Mouse (Mus musculus) neural tube, embryonic 11.5 days (tissue): ENCODE measurements at regions not wholly inside any gene's neighbourhood (a gene's known extent, or its start where the extent isn't known, plus 50 kb on each side); places are given as distances from the start of the nearest gene placed in this dataset.

Experiments
- ATAC-seq: fragments of 200-750 bp; cut with Nextera tagmentation; 2 replicates; pipeline ENCODE4 v1.8.0; 2017; ENCODE audit warnings: moderate number of reproducible peaks, mild to moderate bottlenecking, moderate TSS enrichment, moderate library complexity; ENCODE audit not compliant: insufficient read depth, low FRiP score, low TSS enrichment
- DNase-seq: peaks from one replicate; pipeline ENCODE4 v3.0.0-alpha.2; 2015; ENCODE audit warnings: low spot score
- H3K27ac ChIP-seq: fragments of 300-500 bp; sonication (generic); 2 replicates; pipeline ENCODE4 v1.5.1; 2014; ENCODE audit warnings: low read depth, mild to moderate bottlenecking, low read length
- H3K27me3 ChIP-seq: fragments of 300-500 bp; sonication (generic); 2 replicates; pipeline ENCODE4 v1.6.1; 2014; ENCODE audit warnings: mild to moderate bottlenecking, low read length, mixed read lengths; ENCODE audit not compliant: control insufficient read depth, insufficient read depth
- H3K36me3 ChIP-seq: fragments of 300-500 bp; sonication (generic); 2 replicates; pipeline ENCODE4 v1.6.1; 2014; ENCODE audit warnings: mild to moderate bottlenecking, low read length, moderate library complexity, mixed read lengths; ENCODE audit not compliant: control insufficient read depth, insufficient read depth
- H3K4me1 ChIP-seq: fragments of 300-500 bp; sonication (generic); 2 replicates; pipeline ENCODE4 v1.6.1; 2014; ENCODE audit warnings: low read length, mixed read lengths; ENCODE audit not compliant: control insufficient read depth, insufficient read depth
- H3K4me2 ChIP-seq: fragments of 300-500 bp; sonication (generic); 2 replicates; pipeline ENCODE4 v1.6.1; 2014; ENCODE audit warnings: low read depth, mild to moderate bottlenecking, moderate library complexity
- H3K4me3 ChIP-seq: fragments of 300-500 bp; sonication (generic); 2 replicates; pipeline ENCODE4 v1.5.1; 2014; ENCODE audit warnings: low read depth, low read length
- H3K9ac ChIP-seq: fragments of 300-500 bp; sonication (generic); 2 replicates; pipeline ENCODE4 v1.6.1; 2014; ENCODE audit warnings: mild to moderate bottlenecking, low read length
- H3K9me3 ChIP-seq: fragments of 300-500 bp; sonication (generic); 2 replicates; pipeline ENCODE4 v1.6.1; 2016; ENCODE audit warnings: low read length; ENCODE audit not compliant: control insufficient read depth
- WGBS: fragments of 180-500 bp; shearing (Covaris S2); extraction: QIAGEN DNeasy Blood & Tissue Kit; methylation state at CpG from one replicate; pipeline ENCODE4 v1.1.7; 2014; 5-methylcytosine and 5-hydroxymethylcytosine counted together

- WGBS = 43% methylated on average over 5 of the region's 5 CpGs
- Histone ChIP-seq H3K27ac (no peak overlapping the region), H3K4me3 (no peak overlapping the region), H3K36me3 (no peaks in the 10 kb centered on the region), H3K27me3 (no peaks in the 10 kb centered on the region), H3K9me3 (no peaks in the 10 kb centered on the region), H3K4me1 (0 out of 2 replicates have a peak, but pooled peaks cover 3% of the 10 kb centered on the region), H3K4me2 (no peak overlapping the region), H3K9ac (no peak overlapping the region)
- no peak for ATAC-seq
- DNase-seq = no peak
Measured at GRCm38 (mm10) chr9:61249691-61250425, 122.3 kb upstream of the Tle3 start.

DNA sequence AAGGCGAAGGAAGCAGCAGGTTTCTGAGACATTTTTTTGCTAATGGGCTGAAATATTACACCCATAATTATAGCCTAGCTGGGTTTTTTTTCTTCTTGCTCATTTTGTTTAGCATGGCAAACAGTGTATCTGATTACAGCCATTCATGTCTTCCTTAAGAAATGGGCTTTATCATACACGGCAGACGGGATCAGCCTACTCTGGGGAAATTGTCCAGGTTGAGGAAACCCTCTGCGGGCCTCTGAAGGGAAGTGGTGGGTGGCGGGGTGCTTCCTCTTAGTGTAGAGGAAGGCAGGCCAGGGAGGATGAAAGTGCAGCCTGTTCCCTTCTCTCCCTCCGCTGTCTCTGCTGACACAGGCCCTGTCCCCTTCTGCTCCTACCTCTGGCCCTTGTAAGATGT lies 120.6 kb upstream of the Tle3 start:
- ATAC-seq (no peak), DNase-seq (no peak)
- H3K4me2 ChIP-seq = no peak overlapping the region
- H3K36me3 ChIP-seq = no peaks in the 10 kb centered on the region
- no peaks in the 10 kb centered on the region for H3K9me3 ChIP-seq
- no peaks in the 10 kb centered on the region for H3K27me3 ChIP-seq
- H3K9ac ChIP-seq = no peak overlapping the region
- H3K4me1 ChIP-seq = 0 out of 2 replicates have a peak, but pooled peaks cover 3% of the 10 kb centered on the region
- H3K27ac ChIP-seq = no peak overlapping the region
- WGBS = 69% methylated on average over 6 of the region's 6 CpGs
- H3K4me3 ChIP-seq = no peak overlapping the region

DNA sequence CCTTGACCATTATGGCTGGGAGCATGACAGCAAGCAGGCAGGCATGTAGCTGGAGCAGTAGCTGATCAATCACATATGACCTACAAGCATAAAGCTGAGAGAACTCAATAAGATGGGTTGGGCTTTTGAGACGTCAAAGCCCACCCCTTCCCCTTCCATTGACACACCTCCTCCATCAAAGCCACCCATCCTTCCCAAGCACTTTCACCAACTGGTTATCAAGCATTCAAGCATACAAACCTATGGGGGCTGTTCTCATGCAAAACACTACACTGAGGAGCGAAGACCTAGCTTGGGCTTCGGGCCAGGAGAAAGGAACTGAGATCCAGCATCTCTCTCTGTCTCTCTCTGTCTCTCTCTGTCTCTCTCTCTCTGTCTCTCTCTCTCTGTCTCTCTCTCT lies 118.4 kb upstream of the Tle3 start:
- 73% methylated on average over 3 of the region's 3 CpGs for whole genome bisulfite sequencing
- Histone ChIP-seq H3K27ac (no peak overlapping the region), H3K4me1 (0 out of 2 replicates have a peak, but pooled peaks cover 6% of the 10 kb centered on the region), H3K4me2 (no peak overlapping the region), H3K9ac (no peak overlapping the region), H3K4me3 (no peak overlapping the region), H3K9me3 (no peaks in the 10 kb centered on the region), H3K27me3 (no peaks in the 10 kb centered on the region), H3K36me3 (no peaks in the 10 kb centered on the region)
- ATAC-seq (no peak), DNase-seq (no peak)

- H3K4me1 ChIP-seq = peaks cover 29% of the 10 kb centered on the region
- no peak overlapping the region for H3K27ac ChIP-seq
Measured at GRCm38 (mm10) chr9:61257488-61257887, 114.7 kb upstream of the Tle3 start.

DNA sequence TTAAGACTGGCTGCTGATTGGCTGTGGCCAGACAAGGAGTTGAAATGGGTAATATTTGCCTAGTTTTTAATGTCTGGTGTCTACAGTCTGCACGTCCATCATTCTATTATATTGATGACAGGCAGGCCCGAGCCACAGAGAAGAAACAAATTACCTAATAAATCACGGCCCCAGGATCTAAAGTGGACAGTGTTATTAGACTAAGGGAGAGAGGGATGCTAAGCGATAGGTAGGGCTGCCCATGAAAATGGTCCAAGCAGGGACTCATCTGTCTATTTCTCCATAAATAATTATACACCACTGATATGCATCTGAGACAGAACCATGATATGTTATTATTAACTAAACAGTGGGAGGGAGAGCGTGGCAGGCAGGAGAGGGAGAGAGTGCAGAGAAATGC lies 114.1 kb upstream of the Tle3 start:
- Histone ChIP-seq H3K36me3 (no peaks in the 10 kb centered on the region), H3K27me3 (no peaks in the 10 kb centered on the region), H3K27ac (no peak overlapping the region), H3K4me2 (no peak overlapping the region), H3K4me1 (peaks cover 29% of the 10 kb centered on the region), H3K9me3 (no peaks in the 10 kb centered on the region), H3K9ac (no peak overlapping the region), H3K4me3 (no peak overlapping the region)
- 45% methylated on average over 5 of the region's 5 CpGs for WGBS
- DNase-seq (no peak), ATAC-seq (no peak)

More at GRCm38 (mm10) chr9:61257488-61257887, 114.7 kb upstream of the Tle3 start:
- Histone ChIP-seq H3K4me2 (no peak overlapping the region), H3K9ac (no peak overlapping the region), H3K36me3 (no peaks in the 10 kb centered on the region), H3K27me3 (no peaks in the 10 kb centered on the region), H3K9me3 (no peaks in the 10 kb centered on the region), H3K4me3 (no peak overlapping the region)
- ATAC-seq = no peak
- 68% methylated on average over 4 of the region's 4 CpGs for WGBS
- DNase-seq = no peak

DNA sequence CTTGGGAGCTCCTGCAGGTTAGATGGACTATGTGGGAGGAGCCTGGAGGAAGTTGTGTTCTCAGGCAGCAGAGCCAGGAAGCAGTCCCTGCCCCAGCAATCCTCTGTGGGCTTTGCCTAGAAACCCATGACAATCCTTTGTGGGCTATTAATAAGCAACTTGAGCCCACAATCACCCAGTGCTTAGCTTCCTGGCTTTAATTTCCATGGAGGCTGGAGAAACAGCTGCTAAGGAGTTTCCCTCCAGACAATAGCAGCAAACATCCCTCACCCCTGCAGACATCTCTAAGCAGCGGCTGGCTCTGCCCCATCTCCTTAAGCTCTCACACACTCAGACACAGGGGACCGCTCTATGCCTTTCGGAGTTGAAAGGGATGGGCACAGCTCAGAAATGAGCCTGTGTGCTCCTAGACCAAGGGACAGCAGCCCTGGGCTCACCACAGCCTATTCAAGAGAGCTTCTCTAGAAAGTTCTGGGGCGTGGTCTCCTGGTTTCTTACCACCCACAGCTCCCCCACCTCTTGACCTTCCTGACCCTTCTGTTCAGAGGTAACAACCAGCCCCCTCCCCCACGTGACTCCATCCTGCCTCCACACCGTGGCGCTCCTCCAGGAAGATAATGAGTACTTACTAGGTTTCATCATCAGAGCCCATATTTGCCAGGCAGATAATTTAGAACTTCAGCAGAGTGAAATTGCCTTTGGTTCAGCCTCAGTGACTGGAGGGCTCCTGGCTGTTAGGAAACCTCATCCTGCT lies 112.6 kb upstream of the Tle3 start:
- DNase-seq (no peak), ATAC-seq (no peak)
- H3K27ac ChIP-seq = peak overlapping the region; percentile 44; the same call in 1 of the 2 replicates
- H3K36me3 ChIP-seq = no peaks in the 10 kb centered on the region
- H3K9me3 ChIP-seq = no peaks in the 10 kb centered on the region
- peaks cover 29% of the 10 kb centered on the region for H3K4me1 ChIP-seq
- no peak overlapping the region for H3K4me3 ChIP-seq
- H3K27me3 ChIP-seq = no peaks in the 10 kb centered on the region
- no peak overlapping the region for H3K9ac ChIP-seq
- H3K4me2 ChIP-seq = no peak overlapping the region
- WGBS = 9% methylated on average over 7 of the region's 7 CpGs

- no peak overlapping the region for H3K4me2 ChIP-seq
- H3K9me3 ChIP-seq = no peaks in the 10 kb centered on the region
- DNase-seq = no peak
- H3K36me3 ChIP-seq = no peaks in the 10 kb centered on the region
- peaks cover 29% of the 10 kb centered on the region for H3K4me1 ChIP-seq
- no peak overlapping the region for H3K4me3 ChIP-seq
- ATAC-seq = no peak
- no peak overlapping the region for H3K9ac ChIP-seq
- WGBS = 55% methylated on average over 6 of the region's 6 CpGs
- no peak overlapping the region for H3K27ac ChIP-seq
- H3K27me3 ChIP-seq = no peaks in the 10 kb centered on the region
Measured at GRCm38 (mm10) chr9:61261263-61261662, 110.9 kb upstream of the Tle3 start.

GRCm38 (mm10) chr9:61261739-61262333 lies 110.3 kb upstream of the Tle3 start:
- WGBS = 38% methylated on average over 12 of the region's 12 CpGs
- peak; percentile 53 for DNase-seq

More at GRCm38 (mm10) chr9:61261739-61262333, 110.3 kb upstream of the Tle3 start:
- ATAC-seq = no peak
- Histone ChIP-seq H3K4me1 (peaks cover 29% of the 10 kb centered on the region), H3K4me2 (no peak overlapping the region), H3K9ac (no peak overlapping the region), H3K9me3 (no peaks in the 10 kb centered on the region), H3K36me3 (no peaks in the 10 kb centered on the region), H3K27me3 (no peaks in the 10 kb centered on the region), H3K27ac (no peak overlapping the region), H3K4me3 (no peak overlapping the region)
